Mouse (Mus musculus) cerebellum, adult 2 months (tissue): ENCODE data around the gene Palld.

Experiments
- CTCF ChIP-seq: fragments of 200-500 bp; IDR thresholded peaks from 2 replicates; pipeline ENCODE4 v1.5.1; 2011; ENCODE audit warnings: low read depth, mild to moderate bottlenecking, control low read depth, low read length, moderate library complexity, borderline replicate concordance; ENCODE audit not compliant: insufficient read depth
- POLR2A ChIP-seq: fragments of 200-500 bp; IDR thresholded peaks from 2 replicates; pipeline ENCODE4 v1.6.1; 2011; ENCODE audit warnings: low read length, control low read depth, borderline replicate concordance; ENCODE audit not compliant: insufficient read depth

DNA sequence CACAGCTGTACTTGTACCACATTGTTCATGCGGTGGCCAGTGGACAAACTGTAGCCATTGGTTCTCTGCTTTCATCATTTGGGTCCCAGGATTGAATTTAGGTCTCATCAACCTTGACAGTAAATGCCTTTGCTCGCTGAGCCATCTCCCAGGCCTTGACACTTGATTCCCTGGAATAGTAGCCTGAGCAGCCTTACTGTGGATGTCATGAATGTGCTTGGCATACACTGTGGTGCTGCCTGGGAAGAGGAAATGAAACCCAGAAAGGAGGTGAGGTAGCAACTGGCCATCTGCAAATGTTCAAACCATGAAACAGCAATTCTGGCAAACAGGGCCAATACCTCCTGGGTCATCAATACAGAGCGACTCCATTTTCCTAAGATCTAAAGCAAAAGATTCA is 34.0 kb downstream of the Palld start:
- TF ChIP-seq CTCF (no peak), POLR2A (no peak)
